Mouse (Mus musculus): ENCODE data around the gene Myom1.

The Myom1 gene

GRCm38 (mm10) chr17:71136384-71137333 lies 134.2 kb downstream of the Myom1 start:
- no peak for DNase-seq (ENCODE audit: low read depth)

- no peak for DNase-seq (ENCODE audit: low read depth)
These were observed 134.9 kb downstream of the Myom1 start for GRCm38 (mm10) chr17:71137334-71137721.

- DNase-seq (ENCODE audit: low read depth), result no peak
These were observed 139.6 kb downstream of the Myom1 start for GRCm38 (mm10) chr17:71142068-71142467.

GRCm38 (mm10) chr17:71143155-71143554 lies 140.7 kb downstream of the Myom1 start:
- DNase-seq (ENCODE audit: low read depth), result peak; percentile 42

- no peak for DNase-seq (ENCODE audit: low read depth)
These were observed 142.1 kb downstream of the Myom1 start for GRCm38 (mm10) chr17:71144322-71145116.

- DNase-seq (ENCODE audit: low read depth), result no peak
These were observed 143.0 kb downstream of the Myom1 start for GRCm38 (mm10) chr17:71145248-71145961.

- no peak for DNase-seq (ENCODE audit: low read depth)
These were observed 150.9 kb downstream of the Myom1 start for GRCm38 (mm10) chr17:71153356-71153755.

GRCm38 (mm10) chr17:71155271-71155670 lies 152.8 kb downstream of the Myom1 start:
- no peak for DNase-seq (ENCODE audit: low read depth)

GRCm38 (mm10) chr17:71159152-71159567 lies 156.7 kb downstream of the Myom1 start:
- DNase-seq (ENCODE audit: low read depth), result no peak

GRCm38 (mm10) chr17:71159720-71160119 lies 157.3 kb downstream of the Myom1 start:
- no peak for DNase-seq (ENCODE audit: low read depth)

- peak; percentile 28 for DNase-seq (ENCODE audit: low read depth)
These were observed 158.0 kb downstream of the Myom1 start for GRCm38 (mm10) chr17:71160244-71160995.

GRCm38 (mm10) chr17:71164991-71165390 lies 162.6 kb downstream of the Myom1 start:
- DNase-seq (ENCODE audit: low read depth), result peak; percentile 96

- DNase-seq (ENCODE audit: low read depth), result no peak
These were observed 165.9 kb downstream of the Myom1 start for GRCm38 (mm10) chr17:71168205-71168815.

- no peak for DNase-seq (ENCODE audit: low read depth)
These were observed 166.4 kb downstream of the Myom1 start for GRCm38 (mm10) chr17:71168846-71169245.

GRCm38 (mm10) chr17:71169639-71170038 lies 167.2 kb downstream of the Myom1 start:
- DNase-seq (ENCODE audit: low read depth), result no peak

- DNase-seq (ENCODE audit: low read depth), result no peak
These were observed 168.7 kb downstream of the Myom1 start for GRCm38 (mm10) chr17:71171161-71171560.

Data from 416B (cell line).